Mouse (Mus musculus) myocyte (in vitro differentiated cells): Measurements from ENCODE around the gene Dab2.

Experiments
- POLR2A ChIP-seq: IDR thresholded peaks from one replicate; pipeline ENCODE4 v1.6.1; 2011; ENCODE audit warnings: low read depth, mild to moderate bottlenecking, control low read depth, moderate library complexity; ENCODE audit not compliant: insufficient read length
- POLR2AphosphoS2 ChIP-seq: IDR thresholded peaks from one replicate; pipeline ENCODE4 v1.6.1; 2011; ENCODE audit warnings: low read depth, control low read depth; ENCODE audit not compliant: insufficient read length
- USF1 ChIP-seq: IDR thresholded peaks from one replicate; pipeline ENCODE4 v1.6.1; 2011; ENCODE audit warnings: low read depth, mild to moderate bottlenecking, control low read depth, moderate library complexity

- no peak for TF ChIP-seq POLR2A
- no peak for TF ChIP-seq POLR2AphosphoS2
- no peak for TF ChIP-seq USF1
Observed at GRCm38 (mm10) chr15:6278606-6279468, 20.8 kb upstream of the Dab2 start.
